Comparison of ENCODE assay signal across 18 mouse cellular contexts in the genomic region with DNA sequence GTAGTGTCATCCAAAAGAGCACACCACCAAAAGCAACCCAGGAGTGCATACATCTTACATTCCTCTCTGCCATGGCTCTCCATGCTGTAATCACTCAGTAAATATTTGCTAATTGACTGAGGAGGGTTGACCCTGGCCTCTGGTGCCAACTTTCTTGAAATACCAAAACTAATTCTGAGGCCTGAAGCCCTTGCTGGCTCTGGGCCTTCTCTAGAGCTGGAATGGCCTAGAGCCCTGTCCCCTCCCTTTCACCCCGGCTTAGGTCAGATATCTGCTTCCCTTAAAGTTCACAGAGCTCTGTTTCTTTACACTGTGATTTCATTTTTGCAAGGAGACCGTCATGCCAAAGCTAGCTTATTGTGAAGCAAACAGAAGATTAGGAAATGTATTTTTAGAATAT. TPM values are rescaled to one million over a fixed set of nuclear protein-coding genes. Genes with fewer than 3 reads are reported as not detected.
A peak's percentile ranks its signal among the peaks of the same experiment; 100 is the strongest.
DNase-seq lines count a peak whose midpoint lies in the region; ATAC-seq and TF ChIP-seq lines count a peak whose summit lies in the region.
"Had no signal": no experiment of that assay in that cellular context is flagged by ENCODE, and none has a peak within 500 bp of the region (broad histone marks: within the 10 kb centered on the region; RNA-seq: fewer than 3 reads in every experiment).

No protein-coding gene starts in this region.

- H3K9me3 ChIP-seq in lung, embryonic 16.5 days (ENCODE audit: control insufficient read depth, low read length), result no peaks in the 10 kb centered on the region
- no peaks in the 10 kb centered on the region for H3K9me3 ChIP-seq in stomach, embryonic 16.5 days (replicated peaks; ENCODE audit: control insufficient read depth, low read length)
- H3K9me3 ChIP-seq: embryonic facial prominence, embryonic 15.5 days; forebrain, embryonic 12.5 days; liver, embryonic 15.5 days; midbrain, embryonic 13.5 days had no signal

- 30% methylated on average over 2 of the region's 2 CpGs for WGBS in lung, embryonic 16.5 days
- WGBS in stomach, embryonic 16.5 days, result 41% methylated on average over 2 of the region's 2 CpGs

- peak overlapping the region; percentile 53 for H3K27ac ChIP-seq in layer of hippocampus, adult 2 months
- H3K27ac ChIP-seq in lung, embryonic 16.5 days (ENCODE audit: low read length), result no peak overlapping the region; the same call in 1 of the 2 replicates
- no peak overlapping the region for H3K27ac ChIP-seq in stomach, embryonic 16.5 days (ENCODE audit: low read length)
- H3K27ac ChIP-seq: embryonic facial prominence, embryonic 15.5 days; forebrain, embryonic 12.5 days; hindbrain, postnatal 0 days; liver, embryonic 15.5 days; midbrain, embryonic 13.5 days had no signal

- no peak overlapping the region for H3K9ac ChIP-seq in lung, embryonic 16.5 days (ENCODE audit: low read length)
- H3K9ac ChIP-seq in stomach, embryonic 16.5 days (ENCODE audit: low read length), result no peak overlapping the region
- H3K9ac ChIP-seq: embryonic facial prominence, embryonic 15.5 days; forebrain, embryonic 12.5 days; liver, embryonic 15.5 days; midbrain, embryonic 13.5 days had no signal

- H3K4me2 ChIP-seq in lung, embryonic 16.5 days (ENCODE audit: low read depth, low read length), result no peak overlapping the region
- no peak overlapping the region for H3K4me2 ChIP-seq in stomach, embryonic 16.5 days (ENCODE audit: low read depth, low read length)
- H3K4me2 ChIP-seq: embryonic facial prominence, embryonic 15.5 days; forebrain, embryonic 12.5 days; liver, embryonic 15.5 days; midbrain, embryonic 13.5 days had no signal

- TF ChIP-seq CTCF in layer of hippocampus, adult 2 months (conservative IDR thresholded peaks at IDR 0.05), result no peak

- ATAC-seq in lung, embryonic 16.5 days (ENCODE audit: low read depth), result peak; percentile 68
- ATAC-seq in stomach, embryonic 16.5 days (ENCODE audit: insufficient read depth, low FRiP score), result peak; percentile 61; the same call in 1 of the 2 replicates
- ATAC-seq: activated CD4-positive, CD25-positive, alpha-beta regulatory T cell, adult 4 months; hindbrain, postnatal 0 days; midbrain, embryonic 13.5 days had no signal

- peaks cover 37% of the 10 kb centered on the region for H3K4me1 ChIP-seq in lung, embryonic 16.5 days (replicated peaks; ENCODE audit: control insufficient read depth, insufficient read depth, low read length)
- peaks cover 16% of the 10 kb centered on the region for H3K4me1 ChIP-seq in stomach, embryonic 16.5 days (ENCODE audit: control insufficient read depth, insufficient read depth, low read length)
- H3K4me1 ChIP-seq: forebrain, embryonic 12.5 days; midbrain, embryonic 13.5 days had no signal

- H3K27me3 ChIP-seq in lung, embryonic 16.5 days (ENCODE audit: control insufficient read depth, insufficient read depth, low read depth, low read length), result no peaks in the 10 kb centered on the region; the same call in 1 of the 2 replicates
- 0 out of 2 replicates have a peak, but pooled peaks cover 2% of the 10 kb centered on the region for H3K27me3 ChIP-seq in stomach, embryonic 16.5 days (ENCODE audit: control insufficient read depth, insufficient read depth, low read length)
- H3K27me3 ChIP-seq: embryonic facial prominence, embryonic 15.5 days; midbrain, embryonic 13.5 days had no signal

- H3K36me3 ChIP-seq in lung, embryonic 16.5 days (ENCODE audit: control insufficient read depth, insufficient read depth, low read length), result no peaks in the 10 kb centered on the region
- H3K36me3 ChIP-seq in stomach, embryonic 16.5 days (ENCODE audit: control insufficient read depth, insufficient read depth, low read length), result no peaks in the 10 kb centered on the region
- H3K36me3 ChIP-seq: embryonic facial prominence, embryonic 15.5 days; forebrain, embryonic 12.5 days; liver, embryonic 15.5 days; midbrain, embryonic 13.5 days had no signal

- peak; percentile 52 for DNase-seq in adrenal gland, postnatal 10 days
- no peak for DNase-seq in adrenal gland, adult (ENCODE audit: inconsistent age in 2 of 2, low spot score in 1 of 2)
- no peak for DNase-seq in layer of hippocampus, adult 2 months (ENCODE audit: low spot score in 2 of 2)
- no peak for DNase-seq in layer of hippocampus, adult 11-12 months (ENCODE audit: low spot score)
- DNase-seq in MN1 (ENCODE audit: low spot score), result no peak
- no peak for DNase-seq in natural killer cell, adult 2 months (ENCODE audit: low spot score in 2 of 2)
- DNase-seq: cerebellum, adult 8-10 months; kidney, adult 8-10 months; kidney, postnatal 36 days; thymus, adult 2 months had no signal

- no peak overlapping the region for H3K4me3 ChIP-seq in layer of hippocampus, adult 2 months
- no peak overlapping the region for H3K4me3 ChIP-seq in lung, embryonic 16.5 days (ENCODE audit: low read length)
- H3K4me3 ChIP-seq in stomach, embryonic 16.5 days (replicated peaks; ENCODE audit: low read length), result no peak overlapping the region
- H3K4me3 ChIP-seq: embryonic facial prominence, embryonic 15.5 days; forebrain, embryonic 12.5 days; liver, embryonic 15.5 days; midbrain, embryonic 13.5 days had no signal

RNA-seq across cellular contexts. Expression of a gene that starts 6.5 kb away (rescaled TPM):
- 10 to 100 TPM; 15.6 to 18.3 TPM for total RNA-seq in adrenal gland, postnatal 10 days (2021)
- 10 to 100 TPM; 20.4 to 20.5 TPM for total RNA-seq in layer of hippocampus, adult 2 months (2021)
- polyA plus RNA-seq in lung, embryonic 16.5 days (2015; fragmentation: Nextera tagmentation; extraction: Ambion mirVana), result 9.6 and 9.8 TPM in 2 replicates
- polyA plus RNA-seq in stomach, embryonic 16.5 days (2015; fragmentation: Nextera tagmentation; extraction: Ambion mirVana), result 19.2 and 20.2 TPM in 2 replicates
